ENCODE assay signal across 8 mouse cellular contexts in the genomic region with DNA sequence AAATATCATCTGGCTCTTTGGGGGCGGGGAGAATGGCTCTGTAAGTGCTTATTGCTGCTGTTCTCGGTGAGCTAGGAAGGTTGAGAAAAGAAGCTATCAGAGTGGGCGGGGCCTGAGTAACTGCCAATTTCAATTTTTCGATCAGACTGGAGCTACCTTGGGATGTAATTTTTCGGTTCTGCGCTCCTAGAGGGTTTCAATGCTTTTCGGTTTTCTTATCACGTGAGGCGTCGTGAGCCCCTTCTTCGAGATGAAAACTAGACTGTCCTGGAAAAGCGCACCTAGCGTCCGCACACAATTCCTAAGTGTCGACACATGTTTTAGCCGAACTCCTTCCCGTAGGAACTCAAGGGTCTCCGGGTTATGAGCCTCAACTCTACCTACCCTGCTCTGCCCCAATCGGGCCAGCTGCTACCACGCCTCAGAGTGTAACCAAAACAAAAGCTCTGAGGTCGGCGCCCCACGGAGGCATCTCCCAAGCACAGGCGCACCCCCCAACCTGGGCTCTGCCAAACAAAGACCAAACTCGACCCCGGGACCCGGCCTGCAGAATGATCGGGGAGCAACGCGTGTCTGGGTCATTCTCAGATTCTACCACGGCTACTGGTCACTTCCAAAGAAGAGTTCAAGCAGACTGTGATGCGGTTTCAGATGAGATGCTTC. TPM values are rescaled to one million over a fixed set of nuclear protein-coding genes. Genes with fewer than 3 reads are reported as not detected.
DNase-seq lines count a peak whose midpoint lies in the region; ATAC-seq and TF ChIP-seq lines count a peak whose summit lies in the region.

No protein-coding gene starts in this region.

- H3K9me3 ChIP-seq in embryonic facial prominence, embryonic 11.5 days (replicated peaks; ENCODE audit: control insufficient read depth, low read length): no peaks in the 10 kb centered on the region
- H3K9me3 ChIP-seq in heart, embryonic 12.5 days (replicated peaks): no peaks in the 10 kb centered on the region
- no peaks in the 10 kb centered on the region for H3K9me3 ChIP-seq in liver, postnatal 0 days (ENCODE audit: low read length)
- no peaks in the 10 kb centered on the region for H3K9me3 ChIP-seq in neural tube, embryonic 15.5 days (replicated peaks)

- H3K4me2 ChIP-seq in embryonic facial prominence, embryonic 11.5 days (ENCODE audit: low read depth, low read length): peak overlapping the region; percentile 68
- H3K4me2 ChIP-seq in heart, embryonic 12.5 days: peak overlapping the region; percentile 81
- H3K4me2 ChIP-seq in liver, postnatal 0 days (ENCODE audit: low read depth, low read length): peak overlapping the region; percentile 82
- peak overlapping the region; percentile 75 for H3K4me2 ChIP-seq in neural tube, embryonic 15.5 days

- TF ChIP-seq CTCF in liver, postnatal 0 days (IDR thresholded peaks at IDR 0.05; ENCODE audit: low read depth): no peak

- no peak for TF ChIP-seq EP300 in liver, postnatal 0 days (IDR thresholded peaks at IDR 0.05; ENCODE audit: low read depth)

- 1% methylated on average over 32 of the region's 32 CpGs for WGBS in embryonic facial prominence, embryonic 11.5 days
- WGBS in heart, embryonic 12.5 days: under 1% methylated on average over 32 of the region's 32 CpGs
- under 1% methylated on average over 32 of the region's 32 CpGs for WGBS in liver, postnatal 0 days (ENCODE audit: insufficient replicate concordance)
- WGBS in neural tube, embryonic 15.5 days: under 1% methylated on average over 32 of the region's 32 CpGs

- H3K9ac ChIP-seq in embryonic facial prominence, embryonic 11.5 days (replicated peaks; ENCODE audit: low read length): peak overlapping the region; percentile 76
- peak overlapping the region; percentile 85 for H3K9ac ChIP-seq in heart, embryonic 12.5 days
- H3K9ac ChIP-seq in liver, postnatal 0 days (replicated peaks): peak overlapping the region; percentile 71
- peak overlapping the region; percentile 68 for H3K9ac ChIP-seq in neural tube, embryonic 15.5 days (replicated peaks)

- peak overlapping the region; percentile 49 for H3K4me3 ChIP-seq in embryonic facial prominence, embryonic 11.5 days (ENCODE audit: low read depth, low read length)
- H3K4me3 ChIP-seq in heart, embryonic 12.5 days: peak overlapping the region; percentile 79
- H3K4me3 ChIP-seq in liver, postnatal 0 days (ENCODE audit: low read depth, low read length): peak overlapping the region; percentile 85
- H3K4me3 ChIP-seq in neural tube, embryonic 15.5 days (replicated peaks): peak overlapping the region; percentile 78

- H3K4me1 ChIP-seq in embryonic facial prominence, embryonic 11.5 days (ENCODE audit: control insufficient read depth, insufficient read depth, low read length): no peaks in the 10 kb centered on the region
- H3K4me1 ChIP-seq in heart, embryonic 12.5 days (replicated peaks): no peaks in the 10 kb centered on the region; the same call in 1 of the 2 replicates
- peaks cover 2% of the 10 kb centered on the region; the same call in 1 of the 2 replicates for H3K4me1 ChIP-seq in liver, postnatal 0 days (ENCODE audit: insufficient read depth)
- peaks cover 6% of the 10 kb centered on the region for H3K4me1 ChIP-seq in neural tube, embryonic 15.5 days

- DNase-seq in B cell, adult 2 months: peak; percentile 64 to 65
- peak; percentile 71 for DNase-seq in T-cell, adult 2 months (ENCODE audit: low spot score)
- DNase-seq in embryonic facial prominence, embryonic 11.5 days (ENCODE audit: low spot score): peak; percentile 60
- DNase-seq in kidney, postnatal 25 days: peak; percentile 37 to 51
- peak; percentile 54 for DNase-seq in liver, postnatal 0 days
- peak; percentile 75 for DNase-seq in thymus, postnatal 25 days

- H3K36me3 ChIP-seq in embryonic facial prominence, embryonic 11.5 days (replicated peaks; ENCODE audit: control insufficient read depth, insufficient read depth, low read depth, low read length): no peaks in the 10 kb centered on the region
- H3K36me3 ChIP-seq in heart, embryonic 12.5 days: peaks cover 12% of the 10 kb centered on the region
- no peaks in the 10 kb centered on the region for H3K36me3 ChIP-seq in liver, postnatal 0 days (replicated peaks; ENCODE audit: insufficient read depth, low read length)
- H3K36me3 ChIP-seq in neural tube, embryonic 15.5 days: peaks cover 5% of the 10 kb centered on the region; the same call in 1 of the 2 replicates

- ATAC-seq in embryonic facial prominence, embryonic 11.5 days (replicated peaks; ENCODE audit: insufficient number of reproducible peaks, low FRiP score, low TSS enrichment, low read depth): peak; percentile 54
- ATAC-seq in heart, embryonic 12.5 days (ENCODE audit: insufficient number of reproducible peaks, low FRiP score): peak; percentile 58
- peak; percentile 28 for ATAC-seq in liver, postnatal 0 days
- peak; percentile 65 for ATAC-seq in neural tube, embryonic 15.5 days (ENCODE audit: low FRiP score)

- H3K27ac ChIP-seq in embryonic facial prominence, embryonic 11.5 days (replicated peaks; ENCODE audit: low read depth, low read length): peak overlapping the region; percentile 31; the same call in 1 of the 2 replicates
- peak overlapping the region; percentile 45; the same call in 1 of the 2 replicates for H3K27ac ChIP-seq in heart, embryonic 12.5 days (ENCODE audit: poor library complexity, severe bottlenecking)
- peak overlapping the region; percentile 11 for H3K27ac ChIP-seq in liver, postnatal 0 days (ENCODE audit: low read depth)
- H3K27ac ChIP-seq in neural tube, embryonic 15.5 days (replicated peaks): peak overlapping the region; percentile 79

- H3K27me3 ChIP-seq in embryonic facial prominence, embryonic 11.5 days (ENCODE audit: control insufficient read depth, insufficient read depth, low read length): no peaks in the 10 kb centered on the region
- H3K27me3 ChIP-seq in heart, embryonic 12.5 days (replicated peaks): no peaks in the 10 kb centered on the region
- H3K27me3 ChIP-seq in liver, postnatal 0 days (ENCODE audit: insufficient read depth, low read length): no peaks in the 10 kb centered on the region
- H3K27me3 ChIP-seq in neural tube, embryonic 15.5 days (replicated peaks): no peaks in the 10 kb centered on the region

RNA-seq across cellular contexts. Expression of a gene that starts 0.8 kb away (rescaled TPM):
- 13.8 and 14.9 TPM in 2 replicates for polyA plus RNA-seq in embryonic facial prominence, embryonic 11.5 days (2014; fragmentation: Nextera tagmentation; extraction: Ambion mirVana)
- 9.8 and 9.9 TPM in 2 replicates for polyA plus RNA-seq in heart, embryonic 12.5 days (2016; fragmentation: Nextera tagmentation; extraction: Ambion mirVana)
- polyA plus RNA-seq in liver, postnatal 0 days (2015; fragmentation: Nextera tagmentation; extraction: Ambion mirVana): 2.4 and 2.7 TPM in 2 replicates
- 11.0 and 12.3 TPM in 2 replicates for polyA plus RNA-seq in neural tube, embryonic 15.5 days (2015; fragmentation: Nextera tagmentation; extraction: Ambion mirVana)

RNA-seq across cellular contexts. Expression of a gene that starts 32.3 kb away (rescaled TPM):
- polyA plus RNA-seq in embryonic facial prominence, embryonic 11.5 days (2014; fragmentation: Nextera tagmentation; extraction: Ambion mirVana): 844 and 899 TPM in 2 replicates
- polyA plus RNA-seq in heart, embryonic 12.5 days (2016; fragmentation: Nextera tagmentation; extraction: Ambion mirVana): 613 and 621 TPM in 2 replicates
- polyA plus RNA-seq in liver, postnatal 0 days (2015; fragmentation: Nextera tagmentation; extraction: Ambion mirVana): 446 and 482 TPM in 2 replicates
- polyA plus RNA-seq in neural tube, embryonic 15.5 days (2015; fragmentation: Nextera tagmentation; extraction: Ambion mirVana): 485 and 506 TPM in 2 replicates

RNA-seq across cellular contexts. Expression of a gene that starts 38.7 kb away (rescaled TPM):
- 1.2 and 1.3 TPM in 2 replicates for polyA plus RNA-seq in embryonic facial prominence, embryonic 11.5 days (2014; fragmentation: Nextera tagmentation; extraction: Ambion mirVana)
- polyA plus RNA-seq in heart, embryonic 12.5 days (2016; fragmentation: Nextera tagmentation; extraction: Ambion mirVana): 0.66 and 0.74 TPM in 2 replicates
- 0.22 and 0.31 TPM in 2 replicates for polyA plus RNA-seq in liver, postnatal 0 days (2015; fragmentation: Nextera tagmentation; extraction: Ambion mirVana)
- polyA plus RNA-seq in neural tube, embryonic 15.5 days (2015; fragmentation: Nextera tagmentation; extraction: Ambion mirVana): 1.4 and 1.7 TPM in 2 replicates

RNA-seq across cellular contexts. Expression of a gene that starts 39.9 kb away (rescaled TPM):
- 17.1 and 19.0 TPM in 2 replicates for polyA plus RNA-seq in embryonic facial prominence, embryonic 11.5 days (2014; fragmentation: Nextera tagmentation; extraction: Ambion mirVana)
- polyA plus RNA-seq in heart, embryonic 12.5 days (2016; fragmentation: Nextera tagmentation; extraction: Ambion mirVana): 14.2 and 17.3 TPM in 2 replicates
- polyA plus RNA-seq in liver, postnatal 0 days (2015; fragmentation: Nextera tagmentation; extraction: Ambion mirVana): 5.3 and 6.0 TPM in 2 replicates
- 22.5 and 23.7 TPM in 2 replicates for polyA plus RNA-seq in neural tube, embryonic 15.5 days (2015; fragmentation: Nextera tagmentation; extraction: Ambion mirVana)

Comparison
In these comparisons a context has a peak if more than half of its experiments do, and no peak if none do; other contexts are left out.
1. Peak in every context shown above with its lines: DNase-seq, ATAC-seq, H3K4me3 ChIP-seq and H3K27ac ChIP-seq.
2. H3K27ac ChIP-seq: peak in every context shown above with its lines; median percentile 79 in neural tube, embryonic 15.5 days; 45 in heart, embryonic 12.5 days; 31 in embryonic facial prominence, embryonic 11.5 days; 11 in liver, postnatal 0 days.